Mouse (Mus musculus): ENCODE measurements around the gene Actl7b. TPM values are rescaled to one million over a fixed set of nuclear protein-coding genes. Genes with fewer than 3 reads are reported as not detected.

Actl7b gene
- polyA plus RNA-seq, 1 experiment from 2014 or later: not detected

DNA sequence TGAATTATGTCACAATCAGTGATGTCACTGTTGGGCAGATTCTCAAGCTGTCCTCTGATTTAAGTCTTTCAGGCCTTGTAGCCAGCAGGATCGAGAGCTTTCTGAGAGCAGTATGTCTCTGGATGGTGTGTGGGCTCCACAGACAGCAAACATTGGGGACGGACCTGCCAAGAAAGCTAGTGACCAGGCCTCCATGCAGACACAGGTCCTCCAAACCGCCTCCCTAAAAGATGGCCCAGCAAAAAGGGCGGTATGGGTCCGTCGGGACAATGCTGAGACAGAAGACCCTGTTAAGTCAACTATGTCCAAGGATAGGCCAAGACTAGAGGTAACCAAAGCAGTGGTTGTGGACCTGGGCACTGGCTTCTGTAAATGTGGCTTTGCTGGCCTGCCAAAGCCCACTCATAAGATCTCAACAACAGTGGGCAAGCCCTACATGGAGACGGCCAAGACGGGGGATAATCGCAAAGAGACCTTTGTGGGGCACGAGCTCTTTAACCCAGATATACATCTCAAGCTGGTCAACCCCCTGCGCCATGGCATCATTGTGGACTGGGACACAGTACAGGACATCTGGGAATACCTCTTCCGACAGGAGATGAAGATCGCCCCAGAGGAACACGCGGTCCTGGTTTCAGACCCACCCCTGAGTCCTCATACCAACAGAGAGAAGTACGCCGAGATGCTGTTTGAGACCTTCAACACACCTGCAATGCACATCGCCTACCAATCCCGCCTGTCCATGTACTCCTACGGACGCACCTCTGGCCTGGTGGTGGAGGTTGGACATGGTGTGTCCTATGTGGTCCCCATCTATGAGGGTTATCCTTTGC, 2.3 kb upstream of the Actl7b start, which contains the start of gene Actl7a:
Actl7a (plus strand) TSS at position 51 of the 833 bp plus-strand sequence.
- WGBS: 93% methylated on average over 21 of the region's 21 CpGs
- no peaks in the 10 kb centered on the region for H3K9me3 ChIP-seq (ENCODE audit: control insufficient read depth, low read depth, low read length)
- H3K4me2 ChIP-seq (replicated peaks; ENCODE audit: low read depth, low read length): no peak within 1 kb of the TSS
- no peak within 1 kb of the TSS for H3K4me3 ChIP-seq (ENCODE audit: low read depth, low read length)
- no peaks in the 10 kb centered on the region for H3K4me1 ChIP-seq (ENCODE audit: control insufficient read depth, insufficient read depth, low read length)
- no peak within 1 kb of the TSS for H3K9ac ChIP-seq (replicated peaks; ENCODE audit: low read depth, low read length)
- H3K27ac ChIP-seq (ENCODE audit: low read length): no peak within 1 kb of the TSS
- H3K27me3 ChIP-seq (ENCODE audit: control insufficient read depth, insufficient read depth, low read length): no peaks in the 10 kb centered on the region
- ATAC-seq (ENCODE audit: insufficient number of reproducible peaks, insufficient read depth, low FRiP score, low read depth): no peak
- peaks cover 16% of the 10 kb centered on the region for H3K36me3 ChIP-seq (ENCODE audit: control insufficient read depth, insufficient read depth, low read length)

DNA sequence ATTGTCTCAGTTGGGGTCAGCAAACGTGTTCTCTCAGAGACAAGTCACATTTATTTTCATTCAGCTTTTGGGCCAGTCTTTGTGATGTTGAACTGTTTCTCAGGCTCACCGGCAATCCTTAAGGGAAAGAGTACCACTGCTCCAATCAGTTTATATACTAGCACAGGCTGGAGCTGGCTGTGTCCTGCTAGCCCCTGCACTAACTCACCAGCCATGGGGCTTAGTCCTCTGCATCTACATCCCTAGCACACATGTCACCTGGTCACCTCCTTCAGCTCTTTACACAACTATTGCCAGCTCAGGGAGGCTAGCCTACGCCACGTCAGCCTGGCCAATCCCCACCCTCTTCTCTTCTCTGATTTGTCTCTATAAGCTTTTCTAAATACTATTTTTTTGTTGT, 1.5 kb upstream of the Actl7b start:
- no peaks in the 10 kb centered on the region for H3K27me3 ChIP-seq (ENCODE audit: control insufficient read depth, insufficient read depth, low read length)
- H3K36me3 ChIP-seq (ENCODE audit: control insufficient read depth, insufficient read depth, low read length): peaks cover 12% of the 10 kb centered on the region
- no peaks in the 10 kb centered on the region for H3K4me1 ChIP-seq (ENCODE audit: control insufficient read depth, insufficient read depth, low read length)
- ATAC-seq (ENCODE audit: insufficient number of reproducible peaks, insufficient read depth, low FRiP score, low read depth): no peak
- H3K9ac ChIP-seq (replicated peaks; ENCODE audit: low read depth, low read length): no peak overlapping the region
- H3K4me3 ChIP-seq (ENCODE audit: low read depth, low read length): no peak overlapping the region
- no peaks in the 10 kb centered on the region for H3K9me3 ChIP-seq (ENCODE audit: control insufficient read depth, low read depth, low read length)
- 80% methylated on average over 4 of the region's 4 CpGs for WGBS
- no peak overlapping the region for H3K4me2 ChIP-seq (replicated peaks; ENCODE audit: low read depth, low read length)
- H3K27ac ChIP-seq (ENCODE audit: low read length): no peak overlapping the region

DNA sequence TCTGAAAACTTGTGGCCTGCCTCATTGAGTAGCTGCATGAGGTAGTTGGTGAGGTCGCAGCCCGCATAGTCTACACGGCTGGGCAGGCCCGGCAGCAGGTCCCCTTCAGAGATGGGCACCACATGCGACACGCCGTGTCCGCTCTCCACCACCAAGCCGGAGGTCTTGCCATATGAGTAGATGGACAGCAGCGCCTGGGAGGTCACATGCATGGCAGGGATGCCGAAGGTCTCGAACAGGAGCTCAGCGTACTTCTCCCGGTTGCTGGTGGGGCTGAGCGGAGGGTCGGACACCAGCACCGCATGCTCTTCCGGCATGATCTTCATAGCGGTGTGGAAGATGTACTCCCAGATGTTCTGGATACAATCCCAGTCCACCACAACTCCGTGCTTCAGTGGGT, 632 bp downstream of the Actl7b start:
- H3K27me3 ChIP-seq (ENCODE audit: control insufficient read depth, insufficient read depth, low read length): no peaks in the 10 kb centered on the region
- no peak overlapping the region for H3K4me3 ChIP-seq (ENCODE audit: low read depth, low read length)
- no peaks in the 10 kb centered on the region for H3K4me1 ChIP-seq (ENCODE audit: control insufficient read depth, insufficient read depth, low read length)
- H3K9me3 ChIP-seq (ENCODE audit: control insufficient read depth, low read depth, low read length): no peaks in the 10 kb centered on the region
- H3K9ac ChIP-seq (replicated peaks; ENCODE audit: low read depth, low read length): no peak overlapping the region
- ATAC-seq (ENCODE audit: insufficient number of reproducible peaks, insufficient read depth, low FRiP score, low read depth): no peak
- H3K4me2 ChIP-seq (replicated peaks; ENCODE audit: low read depth, low read length): no peak overlapping the region
- no peak overlapping the region for H3K27ac ChIP-seq (ENCODE audit: low read length)
- H3K36me3 ChIP-seq (ENCODE audit: control insufficient read depth, insufficient read depth, low read length): peaks cover 6% of the 10 kb centered on the region
- WGBS: 97% methylated on average over 20 of the region's 20 CpGs

DNA sequence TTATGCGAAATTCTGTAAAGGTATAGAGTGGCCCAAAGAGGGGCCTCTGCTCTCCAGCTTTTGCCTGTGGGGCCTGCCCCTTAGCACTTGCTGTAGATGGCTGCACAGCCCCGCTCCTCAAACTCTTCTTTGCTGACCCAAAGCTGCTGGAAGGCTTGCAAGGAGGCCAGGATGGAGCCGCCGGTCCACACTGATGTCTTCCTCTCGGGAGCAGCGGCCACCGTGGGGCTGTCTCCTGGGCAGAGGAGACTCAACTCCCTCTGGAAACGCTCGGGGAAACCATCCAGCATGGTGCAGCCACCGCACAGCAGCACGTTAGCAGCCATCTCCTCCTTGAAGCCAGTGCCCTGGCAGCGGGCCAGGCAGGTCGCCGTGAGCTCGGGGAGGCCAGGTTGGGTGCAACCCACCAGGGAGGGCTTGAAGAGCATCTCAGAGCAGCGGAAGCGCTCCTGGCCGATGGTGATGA, 1.2 kb downstream of the Actl7b start, which contains the start of gene Gm26657:
Gm26657 (plus strand) TSS at position 51 of the 466 bp plus-strand sequence.
- Histone ChIP-seq H3K4me3 (ENCODE audit: low read depth, low read length) (no peak within 1 kb of the TSS), H3K9ac (replicated peaks; ENCODE audit: low read depth, low read length) (no peak within 1 kb of the TSS), H3K27me3 (ENCODE audit: control insufficient read depth, insufficient read depth, low read length) (no peaks in the 10 kb centered on the region), H3K4me1 (ENCODE audit: control insufficient read depth, insufficient read depth, low read length) (no peaks in the 10 kb centered on the region), H3K36me3 (ENCODE audit: control insufficient read depth, insufficient read depth, low read length) (peaks cover 4% of the 10 kb centered on the region), H3K9me3 (ENCODE audit: control insufficient read depth, low read depth, low read length) (no peaks in the 10 kb centered on the region), H3K27ac (ENCODE audit: low read length) (no peak within 1 kb of the TSS), H3K4me2 (replicated peaks; ENCODE audit: low read depth, low read length) (no peak within 1 kb of the TSS)
- 87% methylated on average over 18 of the region's 18 CpGs for WGBS
- no peak for ATAC-seq (ENCODE audit: insufficient number of reproducible peaks, insufficient read depth, low FRiP score, low read depth)

DNA sequence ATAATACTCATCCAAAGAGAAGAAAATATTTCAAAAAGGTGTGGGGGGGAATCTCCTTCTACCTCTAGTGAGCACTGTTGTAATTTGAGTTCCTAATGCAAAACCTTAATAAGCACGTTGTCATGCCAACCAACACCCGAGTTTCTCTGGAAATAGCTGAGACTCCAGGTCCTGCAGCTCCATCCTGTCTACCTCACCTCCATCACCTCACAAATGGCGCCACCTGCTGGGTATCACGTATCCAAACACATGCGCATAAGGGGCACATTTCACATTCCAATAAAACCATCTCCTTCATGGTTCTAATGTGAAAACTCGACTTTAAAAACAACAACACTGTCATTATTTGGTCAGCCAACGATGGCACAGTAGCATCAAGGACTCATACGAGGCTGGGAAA, 15.4 kb downstream of the Actl7b start:
- Histone ChIP-seq H3K4me2 (replicated peaks; ENCODE audit: low read depth, low read length) (no peak overlapping the region), H3K27me3 (ENCODE audit: control insufficient read depth, insufficient read depth, low read length) (no peaks in the 10 kb centered on the region), H3K36me3 (ENCODE audit: control insufficient read depth, insufficient read depth, low read length) (no peaks in the 10 kb centered on the region), H3K9me3 (ENCODE audit: control insufficient read depth, low read depth, low read length) (no peaks in the 10 kb centered on the region), H3K4me3 (ENCODE audit: low read depth, low read length) (no peak overlapping the region), H3K9ac (replicated peaks; ENCODE audit: low read depth, low read length) (no peak overlapping the region), H3K27ac (ENCODE audit: low read length) (no peak overlapping the region), H3K4me1 (ENCODE audit: control insufficient read depth, insufficient read depth, low read length) (no peaks in the 10 kb centered on the region)
- 57% methylated on average over 8 of the region's 8 CpGs for WGBS
- ATAC-seq (ENCODE audit: insufficient number of reproducible peaks, insufficient read depth, low FRiP score, low read depth): no peak

DNA sequence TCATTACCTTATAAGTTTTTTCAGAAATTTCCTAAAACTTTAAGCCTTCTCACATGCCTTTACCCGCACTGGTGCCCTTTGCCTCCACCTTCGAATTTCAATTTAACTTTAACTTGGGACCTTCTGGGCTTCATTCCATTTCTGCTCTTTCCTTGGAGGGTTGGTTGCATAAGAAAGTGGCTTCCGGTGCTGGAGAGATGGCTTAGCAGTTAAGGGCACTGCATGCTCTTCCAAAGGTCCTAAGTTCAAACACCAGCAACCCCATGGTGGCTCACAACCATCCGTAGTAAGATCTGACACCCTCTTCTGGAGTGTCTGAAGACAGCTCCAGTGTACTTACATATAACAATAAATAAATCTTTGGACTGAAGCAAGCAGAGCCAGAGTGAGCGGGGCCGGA, 18.0 kb downstream of the Actl7b start:
- H3K9me3 ChIP-seq (ENCODE audit: control insufficient read depth, low read depth, low read length): no peaks in the 10 kb centered on the region
- H3K4me2 ChIP-seq (replicated peaks; ENCODE audit: low read depth, low read length): no peak overlapping the region
- H3K36me3 ChIP-seq (ENCODE audit: control insufficient read depth, insufficient read depth, low read length): no peaks in the 10 kb centered on the region
- H3K27ac ChIP-seq (ENCODE audit: low read length): no peak overlapping the region
- H3K4me1 ChIP-seq (ENCODE audit: control insufficient read depth, insufficient read depth, low read length): no peaks in the 10 kb centered on the region
- ATAC-seq (ENCODE audit: insufficient number of reproducible peaks, insufficient read depth, low FRiP score, low read depth): no peak
- 91% methylated on average over 6 of the region's 6 CpGs for WGBS
- no peak overlapping the region for H3K4me3 ChIP-seq (ENCODE audit: low read depth, low read length)
- H3K27me3 ChIP-seq (ENCODE audit: control insufficient read depth, insufficient read depth, low read length): no peaks in the 10 kb centered on the region
- no peak overlapping the region for H3K9ac ChIP-seq (replicated peaks; ENCODE audit: low read depth, low read length)

DNA sequence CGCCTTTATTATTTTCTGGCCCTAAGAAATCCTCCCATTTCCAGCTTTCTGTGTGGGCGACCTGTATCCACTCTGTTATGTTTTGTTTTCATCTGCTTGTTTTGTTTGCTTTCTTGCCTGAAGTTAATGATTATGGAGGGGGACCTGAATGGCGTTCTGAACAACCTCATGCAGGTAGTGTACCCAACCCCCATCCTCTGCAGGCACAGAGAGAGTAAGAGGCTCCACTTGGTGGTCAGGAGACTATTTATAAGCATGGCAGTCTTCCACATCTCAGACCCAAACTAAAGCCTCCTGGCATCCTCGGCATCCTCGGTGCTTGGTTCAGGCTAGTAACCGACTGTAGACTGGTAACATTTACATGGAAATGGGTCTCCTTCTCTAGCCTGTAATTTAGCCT, 18.9 kb downstream of the Actl7b start:
- Histone ChIP-seq H3K9ac (replicated peaks; ENCODE audit: low read depth, low read length) (no peak overlapping the region), H3K4me2 (replicated peaks; ENCODE audit: low read depth, low read length) (no peak overlapping the region), H3K27ac (ENCODE audit: low read length) (no peak overlapping the region), H3K9me3 (ENCODE audit: control insufficient read depth, low read depth, low read length) (no peaks in the 10 kb centered on the region), H3K27me3 (ENCODE audit: control insufficient read depth, insufficient read depth, low read length) (no peaks in the 10 kb centered on the region), H3K4me1 (ENCODE audit: control insufficient read depth, insufficient read depth, low read length) (no peaks in the 10 kb centered on the region), H3K4me3 (ENCODE audit: low read depth, low read length) (no peak overlapping the region), H3K36me3 (ENCODE audit: control insufficient read depth, insufficient read depth, low read length) (no peaks in the 10 kb centered on the region)
- ATAC-seq (ENCODE audit: insufficient number of reproducible peaks, insufficient read depth, low FRiP score, low read depth): no peak
- 69% methylated on average over 6 of the region's 6 CpGs for WGBS

DNA sequence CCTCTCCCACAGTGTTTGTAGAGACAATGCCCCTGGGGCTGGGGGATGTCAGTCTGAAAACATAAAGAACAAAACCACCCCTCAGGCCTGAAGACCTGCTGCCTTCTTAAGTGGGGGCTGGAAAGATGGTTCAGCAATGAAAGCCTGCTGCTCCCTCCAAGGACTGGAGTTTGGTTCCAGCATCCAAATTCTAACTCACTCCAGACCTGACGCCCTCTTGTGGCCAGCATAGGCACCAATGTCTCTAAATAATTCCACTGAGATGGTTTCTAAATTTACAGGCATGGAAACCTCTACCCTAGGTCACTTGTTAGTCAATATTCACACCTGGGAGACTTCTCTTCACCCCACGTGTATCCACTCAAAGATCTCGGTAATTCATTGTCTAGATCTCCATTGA, 19.8 kb downstream of the Actl7b start:
- no peak overlapping the region for H3K27ac ChIP-seq (ENCODE audit: low read length)
- H3K4me2 ChIP-seq (replicated peaks; ENCODE audit: low read depth, low read length): no peak overlapping the region
- 29% methylated on average over 3 of the region's 3 CpGs for WGBS
- H3K9ac ChIP-seq (replicated peaks; ENCODE audit: low read depth, low read length): no peak overlapping the region
- no peak for ATAC-seq (ENCODE audit: insufficient number of reproducible peaks, insufficient read depth, low FRiP score, low read depth)
- no peaks in the 10 kb centered on the region for H3K36me3 ChIP-seq (ENCODE audit: control insufficient read depth, insufficient read depth, low read length)
- no peak overlapping the region for H3K4me3 ChIP-seq (ENCODE audit: low read depth, low read length)
- H3K4me1 ChIP-seq (ENCODE audit: control insufficient read depth, insufficient read depth, low read length): no peaks in the 10 kb centered on the region
- H3K9me3 ChIP-seq (ENCODE audit: control insufficient read depth, low read depth, low read length): no peaks in the 10 kb centered on the region
- no peaks in the 10 kb centered on the region for H3K27me3 ChIP-seq (ENCODE audit: control insufficient read depth, insufficient read depth, low read length)
